Comparison of ENCODE assay signal across 8 mouse cellular contexts in the genomic region with DNA sequence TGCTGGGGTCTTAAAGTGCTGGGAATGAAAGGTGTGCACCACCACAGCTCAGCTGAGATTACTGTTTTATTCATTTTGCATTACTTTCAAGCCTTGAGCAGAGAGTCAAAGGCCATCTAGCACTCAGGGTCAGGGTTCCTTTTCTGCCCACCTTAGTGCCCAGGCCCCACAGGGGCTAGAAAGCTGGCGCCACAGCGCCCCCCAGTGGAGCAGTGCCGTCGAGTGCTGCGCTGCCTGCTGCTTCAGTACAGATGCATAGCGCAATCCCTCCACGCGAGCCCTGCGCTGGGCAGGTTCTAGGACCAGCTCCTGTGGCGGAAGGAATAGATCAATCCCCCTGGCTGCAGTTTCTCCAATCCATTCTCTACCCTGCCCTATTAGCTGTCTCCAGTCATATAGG. TPM values are rescaled to one million over a fixed set of nuclear protein-coding genes. Genes with fewer than 3 reads are reported as not detected.
DNase-seq lines count a peak whose midpoint lies in the region; TF ChIP-seq lines count a peak whose summit lies in the region.

No protein-coding gene starts in this region.

- H3K36me3 ChIP-seq in heart, embryonic 10.5 days = peaks cover 14% of the 10 kb centered on the region
- H3K36me3 ChIP-seq in hindbrain, embryonic 10.5 days = peaks cover 3% of the 10 kb centered on the region; the same call in 1 of the 2 replicates
- H3K36me3 ChIP-seq in liver, adult 2 months (ENCODE audit: control insufficient read depth, insufficient read depth, low read length) = peaks cover 9% of the 10 kb centered on the region

- no peak for TF ChIP-seq POLR2A in liver, adult 2 months (IDR thresholded peaks at IDR 0.05; ENCODE audit: extremely low read depth, insufficient read depth, low read length)
- no peak for TF ChIP-seq POLR2A in olfactory bulb, adult 2 months (IDR thresholded peaks at IDR 0.05; ENCODE audit: insufficient read depth, low read depth, low read length)

- H3K4me3 ChIP-seq in heart, embryonic 10.5 days = peak overlapping the region; percentile 48
- H3K4me3 ChIP-seq in hindbrain, embryonic 10.5 days = peak overlapping the region; percentile 46
- H3K4me3 ChIP-seq in liver, adult 2 months (ENCODE audit: insufficient read depth, low read depth, low read length) = no peak overlapping the region
- no peak overlapping the region for H3K4me3 ChIP-seq in olfactory bulb, adult 2 months (ENCODE audit: insufficient read depth, low read depth, low read length)

- no peaks in the 10 kb centered on the region for H3K9me3 ChIP-seq in heart, embryonic 10.5 days
- no peaks in the 10 kb centered on the region for H3K9me3 ChIP-seq in hindbrain, embryonic 10.5 days

- H3K9ac ChIP-seq in liver, adult 2 months (ENCODE audit: low read depth, low read length) = no peak overlapping the region

- H3K79me2 ChIP-seq in liver, adult 2 months (ENCODE audit: control insufficient read depth, insufficient read depth, low read length) = no peaks in the 10 kb centered on the region

- peak; percentile 71 for TF ChIP-seq CTCF in liver, adult 2 months (IDR thresholded peaks at IDR 0.05; ENCODE audit: low read depth, low read length)
- peak; percentile 43; the same call in 1 of the 2 replicates for TF ChIP-seq CTCF in olfactory bulb, adult 2 months (IDR thresholded peaks at IDR 0.05; ENCODE audit: insufficient read depth, low read depth, low read length)

- H3K4me1 ChIP-seq in heart, embryonic 10.5 days = peaks cover 20% of the 10 kb centered on the region
- peaks cover 25% of the 10 kb centered on the region for H3K4me1 ChIP-seq in hindbrain, embryonic 10.5 days (replicated peaks)
- no peaks in the 10 kb centered on the region for H3K4me1 ChIP-seq in liver, adult 2 months (ENCODE audit: control insufficient read depth, insufficient read depth, low read length)
- H3K4me1 ChIP-seq in olfactory bulb, adult 2 months (ENCODE audit: control insufficient read depth, insufficient read depth, low read length) = no peaks in the 10 kb centered on the region

- no peak for DNase-seq in heart, embryonic 10.5 days (ENCODE audit: low spot score)
- DNase-seq in heart, adult 9 months (ENCODE audit: low spot score in 2 of 2) = no peak
- DNase-seq in ES-CJ7 (ENCODE audit: low read depth, low spot score) = peak; percentile 75
- peak; percentile 87 for DNase-seq in embryo, embryonic 11 days
- peak; percentile 81 for DNase-seq in hindbrain, embryonic 10.5 days (ENCODE audit: low spot score)
- no peak for DNase-seq in liver, adult 2 months (ENCODE audit: extremely low read depth, low read depth, low spot score)
- no peak for DNase-seq in layer of hippocampus, adult 9-11 months

- no peak overlapping the region for H3K27ac ChIP-seq in heart, embryonic 10.5 days
- no peak overlapping the region for H3K27ac ChIP-seq in hindbrain, embryonic 10.5 days
- no peak overlapping the region for H3K27ac ChIP-seq in liver, adult 2 months (replicated peaks; ENCODE audit: insufficient read depth, low read depth, low read length)
- H3K27ac ChIP-seq in olfactory bulb, adult 2 months (ENCODE audit: insufficient read depth, low read depth, low read length) = no peak overlapping the region

- peaks cover 86% of the 10 kb centered on the region for H3K27me3 ChIP-seq in heart, embryonic 10.5 days (ENCODE audit: insufficient read depth, poor library complexity, severe bottlenecking)
- H3K27me3 ChIP-seq in hindbrain, embryonic 10.5 days (ENCODE audit: insufficient read depth, poor library complexity, severe bottlenecking) = peaks cover 64% of the 10 kb centered on the region
- no peaks in the 10 kb centered on the region for H3K27me3 ChIP-seq in liver, adult 2 months (ENCODE audit: control insufficient read depth, insufficient read depth, low read length)

- WGBS in heart, embryonic 10.5 days = 11% methylated on average over 10 of the region's 10 CpGs
- 7% methylated on average over 10 of the region's 10 CpGs for WGBS in hindbrain, embryonic 10.5 days
- 74% methylated on average over 10 of the region's 10 CpGs for WGBS in liver, adult 2 months
- 47% methylated on average over 10 of the region's 10 CpGs for WGBS in olfactory bulb, adult 2 months

RNA-seq across cellular contexts. Expression of a gene that starts 6.9 kb away (rescaled TPM):
- 28.5 and 32.3 TPM in 2 replicates for polyA plus RNA-seq in heart, embryonic 10.5 days (2016; fragmentation: Nextera tagmentation; extraction: Ambion mirVana)
- polyA plus RNA-seq in hindbrain, embryonic 10.5 days (2016; fragmentation: Nextera tagmentation; extraction: Ambion mirVana) = 39.9 and 49.9 TPM in 2 replicates
- 0.65 and 1.6 TPM in 2 replicates for total RNA-seq in liver, adult 2 months (2014; rRNA removed)
- polyA plus RNA-seq in liver, adult 2 months (2012; rRNA removed) = 0.92 and 1.4 TPM in 2 replicates
- polyA plus RNA-seq in olfactory bulb, adult 2 months (2012; ENCODE audit: insufficient read depth, insufficient read length, low replicate concordance, missing spikeins) = not detected in 2 replicates

RNA-seq across cellular contexts. Expression of a gene that starts 22.8 kb away (rescaled TPM):
- 2.4 and 3.1 TPM in 2 replicates for polyA plus RNA-seq in heart, embryonic 10.5 days (2016; fragmentation: Nextera tagmentation; extraction: Ambion mirVana)
- 1.4 and 1.7 TPM in 2 replicates for polyA plus RNA-seq in hindbrain, embryonic 10.5 days (2016; fragmentation: Nextera tagmentation; extraction: Ambion mirVana)
- 2.1 and 4.6 TPM in 2 replicates for total RNA-seq in liver, adult 2 months (2014; rRNA removed)
- polyA plus RNA-seq in liver, adult 2 months (2012; rRNA removed) = 11.6 and 12.7 TPM in 2 replicates
- not detected in 2 replicates for polyA plus RNA-seq in olfactory bulb, adult 2 months (2012; ENCODE audit: insufficient read depth, insufficient read length, low replicate concordance, missing spikeins)

RNA-seq across cellular contexts. Expression of a gene that starts 25.1 kb away (rescaled TPM):
- 159 and 189 TPM in 2 replicates for polyA plus RNA-seq in heart, embryonic 10.5 days (2016; fragmentation: Nextera tagmentation; extraction: Ambion mirVana)
- polyA plus RNA-seq in hindbrain, embryonic 10.5 days (2016; fragmentation: Nextera tagmentation; extraction: Ambion mirVana) = 173 and 180 TPM in 2 replicates
- total RNA-seq in liver, adult 2 months (2014; rRNA removed) = 28.7 and 29.9 TPM in 2 replicates
- polyA plus RNA-seq in liver, adult 2 months (2012; rRNA removed) = 48.7 and 51.4 TPM in 2 replicates
- not detected in 2 replicates for polyA plus RNA-seq in olfactory bulb, adult 2 months (2012; ENCODE audit: insufficient read depth, insufficient read length, low replicate concordance, missing spikeins)

Comparison
In these comparisons a context has a peak if more than half of its experiments do, and no peak if none do; other contexts are left out.
1. DNase-seq: peak in ES-CJ7 (single experiment), embryo, embryonic 11 days (single experiment) and hindbrain, embryonic 10.5 days (single experiment); none in heart, embryonic 10.5 days (single experiment), heart, adult 9 months (0 of 2), liver, adult 2 months (single experiment) and layer of hippocampus, adult 9-11 months (single experiment).
2. H3K4me3 ChIP-seq: peak in heart, embryonic 10.5 days (single experiment) and hindbrain, embryonic 10.5 days (single experiment); none in liver, adult 2 months (single experiment) and olfactory bulb, adult 2 months (single experiment).
3. RNA of a gene that starts 6.9 kb away (polyA plus RNA-seq): 39.9 to 49.9 TPM in hindbrain, embryonic 10.5 days and 28.5 to 32.3 TPM in heart, embryonic 10.5 days; 0.92 to 1.4 TPM in liver, adult 2 months and not detected in olfactory bulb, adult 2 months; every median in the first group is over 10 times any median in the second.
4. RNA of a gene that starts 25.1 kb away (polyA plus RNA-seq): 159 to 189 TPM in heart, embryonic 10.5 days, 173 to 180 TPM in hindbrain, embryonic 10.5 days and 48.7 to 51.4 TPM in liver, adult 2 months; not detected in olfactory bulb, adult 2 months; every median in the first group is over 10 times any median in the second.